Mouse (Mus musculus) bone marrow, adult 2 months (tissue): Measurements from ENCODE around the gene Sec14l4. TPM values are rescaled to one million over a fixed set of nuclear protein-coding genes. Genes with fewer than 3 reads are reported as not detected.

Source experiments
- H3K27ac ChIP-seq: fragments of 200-500 bp; 2 replicates; pipeline ENCODE4 v1.5.1; 2012; ENCODE audit warnings: low read depth, mild to moderate bottlenecking, control low read depth, inconsistent platforms, low read length; ENCODE audit not compliant: control insufficient read depth, poor library complexity, insufficient read depth
- H3K4me1 ChIP-seq: fragments of 200-500 bp; 2 replicates; pipeline ENCODE4 v1.6.1; 2011; ENCODE audit warnings: low read length; ENCODE audit not compliant: control insufficient read depth, insufficient read depth
- H3K4me3 ChIP-seq: fragments of 200-500 bp; replicated peaks from 2 replicates; pipeline ENCODE3; 2011; ENCODE audit warnings: mild to moderate bottlenecking, low read depth, low read length, control low read depth; ENCODE audit not compliant: control insufficient read depth
- CTCF ChIP-seq: fragments of 200-500 bp; IDR thresholded peaks from 2 replicates; pipeline ENCODE4 v1.5.1; 2011; ENCODE audit warnings: low read length, control low read depth; ENCODE audit not compliant: control insufficient read depth, insufficient read depth
- POLR2A ChIP-seq: fragments of 200-500 bp; IDR thresholded peaks from 2 replicates; pipeline ENCODE4 v1.6.1; 2011; ENCODE audit warnings: low read depth, mild to moderate bottlenecking, control low read depth, low read length, borderline replicate concordance; ENCODE audit not compliant: control insufficient read depth
- WGBS: fragments of 180-500 bp; shearing (Covaris S2); methylation state at CpG from one replicate; pipeline ENCODE4 v1.1.7; 2018; 5-methylcytosine and 5-hydroxymethylcytosine counted together
- polyA plus RNA-seq: library from polyadenylated mRNA; stranded (reverse); fragments of >200 nt; gene quantifications from 2 replicates; pipeline ENCODE4 v1.2.4, GENCODE M21; 2011; ENCODE audit warnings: low replicate concordance; ENCODE audit not compliant: missing spikeins, insufficient read depth, insufficient read length

Sec14l4 gene
- 0.47 TPM in 1 of 2 replicates, not detected in the other for polyA plus RNA-seq

GRCm38 (mm10) chr11:4031126-4031941 lies at the start of gene Sec14l4:
Gene Sec14l4, plus strand, starts transcription at chr11:4031462.
- no peak for TF ChIP-seq CTCF
- no peak for TF ChIP-seq POLR2A
- H3K4me1 ChIP-seq: no peaks in the 10 kb centered on the region
- 80% methylated on average over 16 of the region's 16 CpGs for WGBS
- H3K27ac ChIP-seq: no peak within 1 kb of the TSS
- H3K4me3 ChIP-seq: no peak within 1 kb of the TSS

GRCm38 (mm10) chr11:3981536-3981935 lies 49.7 kb upstream of the Sec14l4 start:
- Histone ChIP-seq H3K4me3 (no peak overlapping the region), H3K4me1 (no peaks in the 10 kb centered on the region), H3K27ac (no peak overlapping the region)
- TF ChIP-seq POLR2A (no peak), CTCF (no peak)
- WGBS: 55% methylated on average over 6 of the region's 6 CpGs

- no peak overlapping the region for H3K4me3 ChIP-seq
- H3K27ac ChIP-seq: no peak overlapping the region
- WGBS: 70% methylated on average over 7 of the region's 7 CpGs
- H3K4me1 ChIP-seq: no peaks in the 10 kb centered on the region
- no peak for TF ChIP-seq POLR2A
- TF ChIP-seq CTCF: no peak
Observed at GRCm38 (mm10) chr11:3982275-3983209, 48.7 kb upstream of the Sec14l4 start.

GRCm38 (mm10) chr11:3983291-3983862 lies 47.9 kb upstream of the Sec14l4 start, which contains the start of gene Gal3st1:
Gene Gal3st1, plus strand, starts transcription at chr11:3983636.
- no peak for TF ChIP-seq POLR2A
- TF ChIP-seq CTCF: no peak
- 2% methylated on average over 32 of the region's 37 CpGs for WGBS
- Histone ChIP-seq H3K27ac (no peak within 1 kb of the TSS; the same call in 1 of the 2 replicates), H3K4me1 (no peaks in the 10 kb centered on the region), H3K4me3 (no peak within 1 kb of the TSS)

GRCm38 (mm10) chr11:3983863-3984745 lies 47.2 kb upstream of the Sec14l4 start:
- no peak overlapping the region; the same call in 1 of the 2 replicates for H3K27ac ChIP-seq
- H3K4me1 ChIP-seq: no peaks in the 10 kb centered on the region
- WGBS: 16% methylated on average over 15 of the region's 15 CpGs
- TF ChIP-seq CTCF (no peak), POLR2A (no peak)
- no peak overlapping the region for H3K4me3 ChIP-seq

GRCm38 (mm10) chr11:3989748-3990147 lies 41.5 kb upstream of the Sec14l4 start:
- Histone ChIP-seq H3K4me1 (no peaks in the 10 kb centered on the region), H3K4me3 (no peak overlapping the region), H3K27ac (no peak overlapping the region)
- TF ChIP-seq CTCF (no peak), POLR2A (no peak)
- 78% methylated on average over 3 of the region's 3 CpGs for WGBS

GRCm38 (mm10) chr11:3993132-3993531 lies 38.1 kb upstream of the Sec14l4 start:
- no peak overlapping the region for H3K27ac ChIP-seq
- TF ChIP-seq POLR2A (no peak), CTCF (no peak)
- WGBS: 69% methylated on average over 6 of the region's 6 CpGs
- H3K4me1 ChIP-seq: no peaks in the 10 kb centered on the region; the same call in 1 of the 2 replicates
- no peak overlapping the region for H3K4me3 ChIP-seq
